Mouse (Mus musculus) neutrophil, adult 5-6 weeks (primary cell): Measurements from ENCODE around the gene Krt10. TPM values are rescaled to one million over a fixed set of nuclear protein-coding genes. Genes with fewer than 3 reads are reported as not detected.

Experiments used
- ATAC-seq: fragments of 151-379, 151-347 bp; 2 replicates; pipeline ENCODE4 v1.8.0; 2017; ENCODE audit warnings: mild to moderate bottlenecking, moderate TSS enrichment; ENCODE audit not compliant: insufficient number of reproducible peaks, poor library complexity, low FRiP score, severe bottlenecking; ENCODE audit errors: extremely low read depth
- total RNA-seq: library from RNA; stranded (forward); fragments of 200-1000 nt; gene quantifications from 2 replicates; pipeline ENCODE4 v1.2.3, GENCODE M21; 2017

The Krt10 gene
- total RNA-seq, 1 experiment from 2014 or later = 0.93 TPM

DNA sequence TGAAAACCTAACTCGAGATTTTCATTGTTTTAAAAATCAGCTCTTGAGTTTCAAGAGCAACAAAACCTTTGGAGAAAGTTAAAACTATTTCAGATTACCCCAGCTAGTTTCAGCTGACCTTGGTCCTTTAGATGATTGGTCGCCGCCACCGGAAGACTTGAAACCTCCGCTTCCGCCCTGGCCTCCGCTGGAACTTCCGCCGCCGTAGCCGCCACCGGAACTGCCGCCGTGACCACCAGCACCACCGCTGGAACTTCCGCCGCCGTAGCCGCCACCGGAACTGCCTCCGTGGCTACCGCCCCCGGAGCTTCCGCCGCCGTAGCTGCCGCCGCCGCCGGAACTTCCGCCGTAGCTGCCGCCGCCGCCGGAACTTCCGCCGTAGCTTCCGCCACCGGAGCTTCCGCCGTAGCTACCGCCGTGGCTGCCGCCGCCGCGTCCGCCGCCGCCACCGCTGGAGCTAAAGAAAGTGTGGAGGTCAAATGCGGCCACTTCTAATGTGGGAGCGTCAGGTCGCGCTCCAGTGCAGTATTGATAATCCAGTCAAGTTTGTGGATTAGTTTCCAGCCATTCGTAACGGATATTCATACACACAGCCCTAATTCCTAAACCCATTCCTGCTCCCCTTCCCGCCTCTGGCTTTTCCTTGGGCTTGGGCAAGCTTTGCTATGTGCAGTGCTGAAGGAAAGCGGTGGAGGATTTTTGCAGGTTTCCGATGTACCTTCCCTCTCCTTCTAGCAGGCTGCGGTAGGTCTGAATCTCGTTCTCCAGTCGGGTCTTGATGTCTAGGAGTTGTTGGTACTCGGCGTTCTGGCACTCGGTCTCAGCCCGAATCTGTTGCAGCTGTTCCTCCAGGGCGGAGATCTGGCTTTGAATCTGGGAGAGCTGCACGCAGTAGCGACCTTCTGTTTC, 3.1 kb downstream of the Krt10 start:
- peak; percentile 76 for ATAC-seq

DNA sequence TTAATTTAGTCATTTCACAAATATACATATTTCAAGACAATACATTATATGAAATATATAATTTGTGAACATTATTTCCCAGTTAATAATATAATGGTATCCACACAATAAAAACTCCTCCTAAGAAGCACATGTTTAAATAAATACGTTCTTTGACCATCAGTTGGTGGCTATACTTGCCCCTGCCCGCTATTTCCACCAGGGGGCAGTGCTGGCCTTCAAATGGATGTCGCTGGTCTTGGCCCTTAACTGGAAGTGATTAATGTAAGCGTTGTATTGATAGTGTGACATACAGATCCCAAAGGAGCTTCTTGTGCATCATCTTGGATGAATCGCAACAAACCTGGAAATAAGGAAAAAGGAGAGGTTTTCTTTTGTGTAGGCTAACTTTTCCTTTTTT, 9.6 kb downstream of the Krt10 start:
- peak; percentile 55; the same call in 1 of the 2 replicates for ATAC-seq

DNA sequence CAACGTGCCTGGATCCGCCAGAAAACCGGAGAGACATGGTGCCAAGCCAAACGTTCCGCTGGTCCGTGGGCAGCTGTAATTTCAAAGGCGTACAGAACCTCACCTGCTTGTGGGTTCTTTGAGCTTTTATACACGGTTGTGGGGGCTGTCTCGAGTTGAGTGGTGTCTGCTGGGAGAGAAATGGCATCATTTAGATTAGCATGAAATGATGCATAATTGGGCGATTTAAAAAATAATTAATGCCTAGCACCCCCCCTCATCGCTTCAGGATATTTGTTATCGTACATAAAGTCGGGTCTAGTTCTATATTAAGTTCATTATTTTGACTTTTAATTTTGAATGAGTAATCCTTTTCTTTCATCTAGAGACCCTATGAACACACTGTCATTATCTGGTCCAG, 14.4 kb downstream of the Krt10 start, which contains the start of gene Krt28:
Gene Krt28 (minus strand): TSS at position 101 of the 400 bp plus-strand sequence.
- ATAC-seq = no peak

DNA sequence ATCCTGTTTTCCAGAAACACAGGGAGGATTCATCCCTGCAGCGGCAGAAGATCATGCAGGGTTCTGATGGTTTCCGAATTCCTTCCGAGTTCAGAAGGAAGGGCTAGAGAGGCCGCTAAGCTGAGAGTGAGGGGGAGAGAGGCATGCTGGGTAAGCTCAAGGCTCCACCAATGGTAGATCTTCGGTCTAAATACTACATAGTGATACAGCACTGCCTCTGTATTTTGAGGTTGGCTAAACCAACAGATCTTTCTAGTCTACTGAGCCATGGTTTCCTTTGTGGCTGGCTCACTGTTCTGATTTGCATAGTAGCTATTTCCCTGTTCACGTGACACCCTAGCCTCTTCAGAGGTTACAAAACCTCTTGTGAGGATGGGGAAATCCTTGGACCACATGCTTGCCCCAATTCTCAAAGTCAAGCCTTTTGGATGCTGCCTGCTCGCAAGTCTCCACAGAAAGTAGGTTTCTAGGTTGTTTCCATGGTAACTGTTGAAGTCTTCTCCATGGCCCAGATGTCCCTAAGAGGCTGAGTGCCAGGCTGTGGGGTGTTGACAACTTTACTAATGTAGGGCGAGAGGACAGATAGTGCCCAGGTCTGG, 19.2 kb downstream of the Krt10 start:
- peak; percentile 30; the same call in 1 of the 2 replicates for ATAC-seq

DNA sequence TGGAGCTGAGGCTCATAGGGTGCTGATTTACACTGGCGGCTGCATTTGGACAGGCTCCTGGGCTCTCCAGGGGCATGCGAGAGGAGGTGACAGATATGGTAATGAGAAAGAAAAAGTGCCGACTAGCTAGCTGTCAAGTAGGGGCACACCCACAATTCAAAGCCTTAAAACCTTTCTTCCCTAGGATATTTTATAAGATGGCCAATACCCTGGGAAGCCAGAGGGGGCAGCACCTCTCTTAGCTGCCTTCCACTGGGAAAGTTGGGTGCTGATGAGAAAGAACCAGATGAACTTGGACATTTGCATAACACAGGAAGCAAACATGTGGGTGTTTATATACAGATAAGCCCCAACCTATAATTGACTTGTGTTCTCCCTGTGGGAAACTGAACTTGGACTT, 19.9 kb downstream of the Krt10 start:
- ATAC-seq = no peak

DNA sequence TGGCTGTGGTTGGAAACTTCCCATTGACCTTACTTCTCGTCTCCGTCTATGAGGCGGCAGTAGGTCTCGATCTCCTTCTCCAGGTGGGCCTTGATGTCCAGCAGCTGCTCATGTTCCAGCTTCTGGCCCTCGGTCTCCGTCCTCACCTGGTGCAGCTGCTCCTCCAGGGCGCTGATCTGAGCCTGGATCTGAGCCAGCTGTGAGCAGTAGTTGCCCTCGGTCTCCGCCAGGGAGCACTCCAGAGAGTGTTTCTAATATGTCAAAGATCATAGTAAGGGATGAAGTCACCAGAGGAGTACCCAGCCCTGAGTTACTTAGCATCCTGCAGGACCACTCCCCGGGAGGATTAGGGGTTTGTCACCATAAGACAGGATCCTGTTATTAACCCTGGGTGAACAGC, 22.4 kb downstream of the Krt10 start:
- ATAC-seq = no peak

DNA sequence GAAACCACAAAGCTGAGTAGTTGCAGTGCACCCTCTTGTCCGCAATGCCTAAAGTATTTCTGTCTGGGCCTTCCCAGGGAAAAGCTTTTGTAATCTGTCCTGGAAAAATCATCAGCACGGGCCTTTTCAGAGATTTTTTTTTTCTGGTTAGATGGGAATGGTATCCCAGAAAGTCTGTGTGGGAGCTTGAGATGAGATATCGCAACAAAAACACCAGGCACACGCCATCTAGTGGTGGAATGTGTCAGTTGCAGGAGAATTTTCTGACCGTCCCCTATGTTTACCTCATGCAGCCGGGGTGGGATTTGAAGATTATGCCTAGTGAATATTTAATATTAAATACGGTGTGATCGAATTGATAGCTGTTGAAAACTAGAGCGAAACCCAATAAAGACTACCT, 24.8 kb downstream of the Krt10 start:
- no peak for ATAC-seq

DNA sequence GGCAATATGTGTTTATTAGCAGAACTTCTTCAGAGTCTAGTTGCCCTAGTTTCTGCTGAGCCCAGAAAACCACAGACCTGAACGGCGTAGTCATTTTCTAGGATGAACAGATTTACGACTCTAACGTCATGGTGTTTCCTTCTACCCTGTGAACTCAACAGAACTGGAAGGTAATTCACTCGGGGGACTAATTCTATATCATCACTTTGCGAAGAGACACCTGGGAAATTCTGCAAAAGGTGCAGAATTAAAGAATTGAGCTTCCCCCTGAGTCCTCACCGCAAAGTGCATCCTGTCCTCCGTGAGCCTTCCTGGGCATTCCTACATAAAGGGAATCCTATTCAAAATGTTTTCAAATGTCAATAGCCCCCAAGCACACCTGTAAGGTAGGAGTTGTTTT, 27.7 kb downstream of the Krt10 start:
- ATAC-seq = no peak

DNA sequence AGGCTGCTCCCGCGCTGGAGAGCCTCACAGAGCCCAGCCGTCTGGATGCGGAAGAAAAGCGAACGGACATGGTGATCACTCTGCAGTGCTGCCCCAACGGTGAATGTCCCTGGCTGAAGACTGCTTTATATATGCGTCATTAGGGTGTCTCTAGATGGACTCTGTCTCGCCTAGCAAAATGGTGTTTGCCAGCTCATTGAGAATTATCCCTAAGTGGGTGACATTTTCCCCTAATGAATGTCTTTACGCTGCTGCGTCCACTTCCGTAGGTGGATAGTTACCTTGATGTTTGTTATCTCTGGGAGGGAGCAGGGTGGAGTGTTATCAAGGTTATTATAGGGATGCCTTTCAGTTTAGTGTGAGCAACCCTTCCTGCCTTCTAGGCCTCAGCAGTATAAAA, 38.2 kb downstream of the Krt10 start, which contains the start of gene Krt27:
Gene Krt27 (minus strand): TSS at position 101 of the 400 bp plus-strand sequence.
- ATAC-seq = no peak

DNA sequence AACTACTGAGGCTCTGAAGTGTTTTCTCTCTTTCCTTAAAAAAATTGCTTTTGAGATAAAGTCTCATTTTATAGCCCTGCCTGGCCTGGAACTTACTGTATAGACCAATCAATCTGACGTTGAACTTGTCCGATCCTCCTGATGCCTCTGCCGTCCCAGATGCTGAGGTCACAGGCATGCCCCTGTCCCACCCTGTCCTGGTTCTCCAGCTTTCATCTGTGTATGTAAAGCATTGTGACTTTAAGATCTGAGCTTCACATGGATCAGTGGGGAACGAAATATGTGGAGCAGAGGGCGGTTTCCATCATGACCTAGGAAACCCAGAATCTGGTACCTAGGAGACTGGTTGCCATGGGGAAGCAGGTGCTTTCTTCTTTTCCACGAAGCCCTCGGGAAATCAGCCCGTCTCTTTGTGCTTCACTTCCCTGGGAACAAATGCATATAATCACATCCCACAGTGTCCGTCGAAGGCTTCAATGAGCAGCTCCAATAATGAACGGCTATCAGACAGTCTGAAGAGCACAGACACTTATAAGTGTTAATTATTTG, 49.8 kb downstream of the Krt10 start:
- ATAC-seq = no peak

DNA sequence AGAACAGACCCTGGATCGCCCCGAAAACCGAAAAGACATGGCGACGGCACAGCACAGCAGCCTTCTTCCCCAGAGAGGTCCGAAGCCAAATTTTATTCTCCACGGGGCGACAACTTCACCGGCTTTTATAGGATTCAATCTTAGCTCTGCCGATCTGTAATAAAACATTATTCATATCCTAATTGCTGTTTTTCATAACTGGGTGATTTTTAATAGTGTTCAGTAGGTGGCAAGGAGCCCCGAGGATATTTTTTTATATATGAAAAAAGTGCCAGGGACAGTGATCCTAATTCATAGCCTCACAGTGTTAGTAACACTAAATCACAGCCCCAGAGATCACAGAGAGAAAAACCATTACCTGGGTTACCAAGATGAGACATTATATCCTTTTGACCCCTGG, 51.3 kb downstream of the Krt10 start, which contains the start of gene Krt26:
Gene Krt26 (minus strand): TSS at position 101 of the 400 bp plus-strand sequence.
- ATAC-seq = no peak

Other genes starting within 250 kb of the Krt10 start
- 172 and 173 TPM in 2 replicates for gene Ccr7, start 234.3 kb downstream of the Krt10 start, total RNA-seq
- 225 and 242 TPM in 2 replicates for gene Smarce1, start 158.3 kb downstream of the Krt10 start, total RNA-seq
- gene Krt222, start 145.3 kb downstream of the Krt10 start, total RNA-seq = 3.8 and 4.9 TPM in 2 replicates
- gene Krt24, start 104.1 kb downstream of the Krt10 start, total RNA-seq = not detected in 2 replicates
- not detected in 2 replicates for gene Krt25, start 66.4 kb downstream of the Krt10 start, total RNA-seq
- not detected in 2 replicates for gene Krt26, start 51.4 kb downstream of the Krt10 start, total RNA-seq
- not detected in 2 replicates for gene Krt27, start 38.3 kb downstream of the Krt10 start, total RNA-seq
- not detected in 2 replicates for gene Krt28, start 14.5 kb downstream of the Krt10 start, total RNA-seq
- gene Krt12, start 32.9 kb upstream of the Krt10 start, total RNA-seq = 0.58 TPM in 1 of 2 replicates, not detected in the other
- not detected in 2 replicates for gene Krt20, start 48.8 kb upstream of the Krt10 start, total RNA-seq
- 1.5 and 2.9 TPM in 2 replicates for gene Krt23, start 103.8 kb upstream of the Krt10 start, total RNA-seq
- gene Krt39, start 132.0 kb upstream of the Krt10 start, total RNA-seq = not detected in 2 replicates
- not detected in 2 replicates for gene Krt40, start 153.8 kb upstream of the Krt10 start, total RNA-seq
- not detected in 2 replicates for gene Krtap3-3, start 161.5 kb upstream of the Krt10 start, total RNA-seq
- not detected in 2 replicates for gene Krtap3-2, start 167.5 kb upstream of the Krt10 start, total RNA-seq
- gene Gm11939, start 170.1 kb upstream of the Krt10 start, total RNA-seq = not detected in 2 replicates
- gene Krtap3-1, start 177.3 kb upstream of the Krt10 start, total RNA-seq = not detected in 2 replicates
- gene Krtap1-5, start 191.7 kb upstream of the Krt10 start, total RNA-seq = not detected in 2 replicates
- not detected in 2 replicates for gene Krtap1-4, start 194.3 kb upstream of the Krt10 start, total RNA-seq
- gene Krtap1-3, start 202.0 kb upstream of the Krt10 start, total RNA-seq = not detected in 2 replicates
- not detected in 2 replicates for gene Krtap9-3, start 208.7 kb upstream of the Krt10 start, total RNA-seq
- gene Gm11938, start 213.9 kb upstream of the Krt10 start, total RNA-seq = not detected in 2 replicates
- not detected in 2 replicates for gene Gm11937, start 220.8 kb upstream of the Krt10 start, total RNA-seq
- not detected in 2 replicates for gene Krtap2-4, start 225.5 kb upstream of the Krt10 start, total RNA-seq
- not detected in 2 replicates for gene Gm11562, start 231.1 kb upstream of the Krt10 start, total RNA-seq
- gene Krtap4-1, start 238.9 kb upstream of the Krt10 start, total RNA-seq = not detected in 2 replicates
- not detected in 2 replicates for gene Krtap4-2, start 245.7 kb upstream of the Krt10 start, total RNA-seq